Mouse (Mus musculus) limb, embryonic 11.5 days (tissue): ENCODE data around the gene Gm45021. TPM values are rescaled to one million over a fixed set of nuclear protein-coding genes. Genes with fewer than 3 reads are reported as not detected.

Experiments
- ATAC-seq: fragments of 200-750 bp; cut with Nextera tagmentation; 2 replicates; pipeline ENCODE4 v1.8.0; 2017; ENCODE audit warnings: low read depth; ENCODE audit not compliant: insufficient number of reproducible peaks, low FRiP score, low TSS enrichment
- DNase-seq: peaks from one replicate; pipeline ENCODE4 v3.0.0-alpha.2; 2015; ENCODE audit warnings: low spot score
- H3K27ac ChIP-seq: fragments of 300-500 bp; sonication (generic); replicated peaks from 2 replicates; pipeline ENCODE4 v1.5.1; 2014; ENCODE audit warnings: low read depth, mild to moderate bottlenecking, low read length
- H3K27me3 ChIP-seq: fragments of 300-500 bp; sonication (generic); 2 replicates; pipeline ENCODE4 v1.6.1; 2014; ENCODE audit warnings: mild to moderate bottlenecking, low read length, mixed read lengths; ENCODE audit not compliant: control insufficient read depth, insufficient read depth
- H3K36me3 ChIP-seq: fragments of 300-500 bp; sonication (generic); 2 replicates; pipeline ENCODE4 v1.6.1; 2014; ENCODE audit warnings: mild to moderate bottlenecking, low read length, moderate library complexity, mixed read lengths; ENCODE audit not compliant: control insufficient read depth, insufficient read depth
- H3K4me1 ChIP-seq: fragments of 300-500 bp; sonication (generic); 2 replicates; pipeline ENCODE4 v1.6.1; 2014; ENCODE audit warnings: low read length, mixed read lengths; ENCODE audit not compliant: control insufficient read depth, insufficient read depth
- H3K4me2 ChIP-seq: fragments of 300-500 bp; sonication (generic); 2 replicates; pipeline ENCODE4 v1.6.1; 2014; ENCODE audit warnings: low read depth, mild to moderate bottlenecking, moderate library complexity; ENCODE audit not compliant: severe bottlenecking
- H3K4me3 ChIP-seq: fragments of 300-500 bp; sonication (generic); 2 replicates; pipeline ENCODE4 v1.5.1; 2014; ENCODE audit warnings: low read depth, low read length
- H3K9ac ChIP-seq: fragments of 300-500 bp; sonication (generic); 2 replicates; pipeline ENCODE4 v1.6.1; 2014; ENCODE audit warnings: mild to moderate bottlenecking, low read length
- H3K9me3 ChIP-seq: fragments of 300-500 bp; sonication (generic); 2 replicates; pipeline ENCODE4 v1.6.1; 2016; ENCODE audit warnings: low read length; ENCODE audit not compliant: control insufficient read depth
- WGBS: fragments of 180-500 bp; shearing (Covaris S2); extraction: QIAGEN DNeasy Blood & Tissue Kit; methylation state at CpG from one replicate; pipeline ENCODE4 v1.1.7; 2014; 5-methylcytosine and 5-hydroxymethylcytosine counted together
- polyA plus RNA-seq: library from polyadenylated mRNA; unstranded; fragments of >200 nt; fragmentation: Nextera tagmentation; extraction: Ambion mirVana; gene quantifications from 2 replicates; pipeline ENCODE4 v1.2.1, GENCODE M21; 2014

Gm45021 gene
- polyA plus RNA-seq, 1 experiment from 2014 or later: not detected

DNA sequence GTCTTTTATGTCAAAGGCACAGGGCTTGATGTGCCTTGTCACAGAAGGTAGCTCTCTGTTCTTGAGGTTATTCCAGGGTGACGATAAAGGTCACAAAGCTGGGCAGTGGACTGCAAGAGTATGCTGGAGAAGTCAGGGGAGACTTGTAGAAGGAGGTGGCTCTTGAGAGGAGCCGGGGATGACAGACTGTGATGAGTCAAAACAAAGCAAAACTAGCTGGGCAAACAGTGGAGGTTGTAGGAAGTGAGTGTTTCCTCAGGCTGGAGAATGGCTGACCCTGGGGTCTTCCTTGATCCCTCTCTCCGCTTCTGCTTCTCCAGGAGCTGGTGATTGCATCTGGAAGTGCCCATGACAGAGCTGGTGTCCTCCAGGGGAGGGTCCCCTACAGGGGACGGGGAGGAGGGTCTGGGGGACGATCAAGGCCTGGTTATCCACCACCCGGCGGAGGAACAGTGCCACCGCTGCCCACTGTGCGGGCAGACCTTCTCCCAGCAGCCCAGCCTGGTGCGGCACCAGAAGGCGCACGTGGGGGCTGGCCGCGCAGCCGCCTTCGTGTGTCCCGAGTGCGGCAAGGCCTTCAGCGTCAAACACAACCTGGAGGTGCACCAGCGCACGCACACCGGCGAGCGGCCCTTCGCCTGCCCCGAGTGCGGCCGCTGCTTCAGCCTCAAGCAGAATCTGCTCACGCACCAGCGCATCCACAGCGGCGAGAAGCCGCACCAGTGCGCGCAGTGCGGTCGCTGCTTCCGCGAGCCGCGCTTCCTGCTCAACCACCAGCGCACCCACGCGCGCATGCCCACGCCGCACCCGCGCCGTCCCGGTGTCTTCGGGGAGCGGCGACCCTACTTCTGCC, 39.6 kb downstream of the Gm45021 start:
- peak overlapping the region; percentile 85 for H3K4me2 ChIP-seq
- H3K9me3 ChIP-seq: no peaks in the 10 kb centered on the region
- 9% methylated on average over 54 of the region's 54 CpGs for WGBS
- peaks cover 26% of the 10 kb centered on the region for H3K27me3 ChIP-seq
- no peak for DNase-seq
- H3K36me3 ChIP-seq: no peaks in the 10 kb centered on the region
- no peak overlapping the region for H3K27ac ChIP-seq
- peaks cover 5% of the 10 kb centered on the region for H3K4me1 ChIP-seq
- peak overlapping the region; percentile 49; the same call in 1 of the 2 replicates for H3K9ac ChIP-seq
- H3K4me3 ChIP-seq: peak overlapping the region; percentile 35
- ATAC-seq: no peak

DNA sequence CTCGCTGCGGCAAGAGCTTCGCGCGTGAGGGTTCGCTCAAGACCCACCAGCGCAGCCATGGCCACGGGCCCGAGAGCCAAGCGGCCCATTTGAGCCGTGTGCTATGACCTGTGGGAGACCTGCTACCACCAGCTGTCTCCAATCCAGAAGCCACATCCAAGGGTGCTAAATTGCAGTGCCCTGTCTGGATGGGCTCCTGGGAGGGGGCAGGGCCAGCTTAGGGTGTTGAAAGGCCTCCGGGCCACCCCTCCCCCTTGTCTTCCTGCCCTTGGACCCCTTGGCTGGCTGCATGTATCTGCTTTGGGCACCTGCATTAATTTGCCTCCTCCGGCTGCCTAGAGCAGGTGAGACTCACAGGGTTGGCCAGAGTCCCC, 40.2 kb downstream of the Gm45021 start:
- ATAC-seq (no peak; the same call in 1 of the 2 replicates), DNase-seq (peak; percentile 49)
- Histone ChIP-seq H3K27ac (no peak overlapping the region), H3K4me2 (peak overlapping the region; percentile 85), H3K4me1 (peaks cover 5% of the 10 kb centered on the region), H3K9ac (0 out of 2 replicates have a peak overlapping the region, but pooled peaks have one; percentile 49), H3K36me3 (no peaks in the 10 kb centered on the region), H3K9me3 (no peaks in the 10 kb centered on the region), H3K4me3 (peak overlapping the region; percentile 35), H3K27me3 (peaks cover 26% of the 10 kb centered on the region)
- WGBS: 14% methylated on average over 13 of the region's 13 CpGs

DNA sequence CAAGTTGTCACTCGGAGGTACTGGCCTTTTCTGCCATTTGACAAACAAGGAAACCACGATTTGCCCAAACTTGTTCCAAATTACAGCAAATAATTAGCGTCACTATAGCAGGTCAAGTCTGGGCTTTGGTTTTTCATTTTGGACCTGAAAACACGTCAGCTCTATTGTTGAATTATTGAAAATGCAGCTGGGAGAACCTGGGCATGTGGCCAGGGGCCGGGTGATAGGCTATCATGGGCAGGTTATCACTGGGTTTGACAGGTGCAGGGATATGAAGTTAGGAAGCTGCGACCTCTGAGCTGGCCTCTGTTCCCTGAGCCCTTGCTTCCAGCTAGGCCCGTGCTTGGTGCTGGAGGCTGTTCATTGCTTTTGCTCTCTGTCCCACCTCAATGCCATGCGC, 41.4 kb downstream of the Gm45021 start:
- no peak overlapping the region for H3K27ac ChIP-seq
- WGBS: 89% methylated on average over 8 of the region's 8 CpGs
- no peak overlapping the region for H3K4me3 ChIP-seq
- ATAC-seq (no peak), DNase-seq (no peak)
- peaks cover 26% of the 10 kb centered on the region for H3K27me3 ChIP-seq
- peaks cover 5% of the 10 kb centered on the region for H3K4me1 ChIP-seq
- no peak overlapping the region for H3K9ac ChIP-seq
- H3K4me2 ChIP-seq: no peak overlapping the region
- no peaks in the 10 kb centered on the region for H3K9me3 ChIP-seq
- no peaks in the 10 kb centered on the region for H3K36me3 ChIP-seq

DNA sequence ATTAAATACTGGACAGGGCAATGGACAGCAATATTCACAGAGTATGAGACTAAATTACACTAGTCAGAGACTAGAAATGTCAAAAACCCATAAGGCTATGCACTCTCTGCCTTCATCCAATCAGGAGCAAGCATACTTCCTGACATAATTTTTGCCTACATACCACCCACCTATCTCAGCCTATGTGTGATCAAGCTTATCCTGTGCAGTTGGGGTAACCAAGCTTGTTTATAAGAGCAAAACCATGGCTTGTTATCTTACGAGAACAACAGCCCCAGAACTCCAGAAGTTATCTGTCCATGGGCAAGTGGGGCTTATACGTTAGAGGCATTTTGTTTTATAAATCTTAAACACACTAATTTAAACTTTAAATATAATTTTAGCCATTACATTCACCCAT, 45.7 kb downstream of the Gm45021 start:
- Histone ChIP-seq H3K9me3 (no peaks in the 10 kb centered on the region), H3K4me1 (no peaks in the 10 kb centered on the region), H3K4me2 (no peak overlapping the region), H3K36me3 (no peaks in the 10 kb centered on the region), H3K27me3 (peaks cover under 1% of the 10 kb centered on the region; the same call in 1 of the 2 replicates), H3K9ac (no peak overlapping the region), H3K27ac (no peak overlapping the region), H3K4me3 (no peak overlapping the region)
- DNase-seq: no peak
- 80% methylated on average over 2 of the region's 2 CpGs for WGBS
- ATAC-seq: no peak

DNA sequence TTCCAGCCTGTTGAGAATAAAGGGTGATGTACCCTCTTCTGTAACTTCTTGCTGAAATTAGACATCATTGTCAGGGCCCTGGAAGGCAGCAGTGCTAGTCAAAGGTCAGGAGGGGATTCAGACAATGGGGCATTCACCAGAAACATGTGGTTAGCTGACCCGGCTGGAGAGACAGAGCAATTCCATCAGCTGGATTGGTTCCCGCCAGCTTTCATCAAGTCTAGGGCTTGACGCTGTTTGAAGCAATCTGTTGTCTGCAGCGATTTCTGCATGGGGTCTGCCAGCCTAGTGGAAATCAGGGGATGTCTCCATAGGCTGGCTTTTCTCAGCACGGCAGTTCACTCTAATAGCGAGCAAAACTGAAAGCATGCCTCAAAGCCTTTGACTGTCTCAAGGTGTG, 47.1 kb downstream of the Gm45021 start:
- 61% methylated on average over 6 of the region's 6 CpGs for WGBS
- Histone ChIP-seq H3K36me3 (no peaks in the 10 kb centered on the region), H3K27ac (no peak overlapping the region), H3K4me1 (no peaks in the 10 kb centered on the region), H3K4me2 (no peak overlapping the region), H3K9ac (no peak overlapping the region), H3K9me3 (no peaks in the 10 kb centered on the region), H3K27me3 (no peaks in the 10 kb centered on the region), H3K4me3 (no peak overlapping the region)
- no peak for DNase-seq
- no peak for ATAC-seq

DNA sequence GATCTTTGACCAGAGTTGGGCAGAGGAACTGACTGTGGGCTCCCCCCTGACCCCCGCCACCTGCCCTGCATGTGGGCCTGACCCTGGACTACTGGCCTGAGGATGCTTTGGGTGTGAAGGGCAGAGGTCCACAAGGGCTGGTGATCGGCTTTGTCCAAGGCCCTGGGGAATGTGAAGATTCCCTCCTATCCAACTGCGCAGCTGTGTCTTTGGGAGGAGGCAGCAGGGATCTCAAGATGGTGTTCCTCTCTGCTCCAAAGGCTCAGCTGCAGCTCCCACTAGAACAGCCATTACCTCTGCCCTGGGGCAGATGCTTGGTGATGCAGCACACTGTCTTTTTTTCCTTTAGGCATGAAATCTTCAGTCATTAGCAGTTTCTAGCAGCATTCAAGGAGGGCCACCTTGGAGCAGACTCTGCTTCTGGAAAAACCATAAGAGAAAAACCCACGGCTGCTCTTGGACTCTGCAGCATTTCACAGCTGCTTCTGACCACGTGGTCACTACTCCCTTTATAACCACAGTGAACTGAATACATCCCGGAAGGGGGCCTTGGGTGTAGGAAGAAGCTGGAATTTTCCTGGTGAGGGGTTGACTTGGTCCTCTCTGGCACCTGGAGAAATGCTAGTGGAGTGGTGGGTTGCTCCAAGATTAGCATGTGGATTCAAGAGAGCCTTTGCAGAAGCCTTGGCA, 48.5 kb downstream of the Gm45021 start:
- Histone ChIP-seq H3K27ac (no peak overlapping the region), H3K4me1 (no peaks in the 10 kb centered on the region), H3K27me3 (no peaks in the 10 kb centered on the region), H3K9me3 (no peaks in the 10 kb centered on the region), H3K9ac (no peak overlapping the region), H3K4me3 (no peak overlapping the region), H3K36me3 (no peaks in the 10 kb centered on the region), H3K4me2 (no peak overlapping the region)
- ATAC-seq (no peak), DNase-seq (no peak)
- 68% methylated on average over 6 of the region's 6 CpGs for WGBS

DNA sequence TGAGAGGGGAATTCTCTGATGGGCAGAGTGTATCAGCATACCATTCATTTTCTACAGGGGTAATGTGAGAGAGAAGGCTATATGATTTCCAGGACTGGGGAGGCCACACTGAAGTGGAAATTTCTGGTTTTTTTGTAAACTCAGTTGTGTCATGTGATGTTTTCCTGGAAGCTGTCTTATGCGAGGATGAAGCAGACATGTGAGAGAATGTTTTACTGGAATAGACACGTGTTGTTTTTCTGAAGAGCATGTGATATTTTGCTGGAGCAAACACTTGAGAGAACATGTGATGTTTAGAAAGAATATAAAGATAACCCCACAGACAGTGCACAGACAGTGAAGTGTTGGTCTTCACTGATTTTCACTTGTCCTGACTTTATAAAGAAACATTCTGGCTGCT, 49.1 kb downstream of the Gm45021 start:
- DNase-seq (no peak), ATAC-seq (no peak)
- H3K27ac ChIP-seq: no peak overlapping the region
- H3K4me3 ChIP-seq: no peak overlapping the region
- WGBS: 81% methylated on average over 2 of the region's 2 CpGs
- no peaks in the 10 kb centered on the region for H3K36me3 ChIP-seq
- no peaks in the 10 kb centered on the region for H3K27me3 ChIP-seq
- no peaks in the 10 kb centered on the region for H3K4me1 ChIP-seq
- H3K4me2 ChIP-seq: no peak overlapping the region
- H3K9me3 ChIP-seq: no peaks in the 10 kb centered on the region
- H3K9ac ChIP-seq: no peak overlapping the region

DNA sequence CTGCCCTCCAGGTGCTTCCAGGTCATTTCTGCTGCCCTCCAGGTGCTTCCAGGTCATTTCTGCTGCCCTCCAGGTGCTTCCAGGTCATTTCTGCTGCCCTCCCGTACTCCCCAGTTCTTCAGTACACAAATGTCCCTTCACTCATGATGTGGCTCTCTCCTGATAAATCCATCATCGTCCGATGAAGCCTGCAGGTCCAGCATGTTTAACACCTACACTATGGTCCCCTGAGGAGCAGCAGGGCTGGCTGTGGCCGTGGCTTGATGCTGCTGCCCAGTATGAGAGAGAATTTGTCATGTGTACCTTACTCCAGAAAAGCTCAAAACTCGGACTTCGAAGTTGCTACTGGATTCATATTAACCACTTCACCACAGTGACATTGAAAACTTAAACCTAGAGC, 52.0 kb downstream of the Gm45021 start:
- Histone ChIP-seq H3K9me3 (no peaks in the 10 kb centered on the region), H3K36me3 (no peaks in the 10 kb centered on the region), H3K27me3 (no peaks in the 10 kb centered on the region), H3K4me3 (no peak overlapping the region), H3K4me1 (no peaks in the 10 kb centered on the region), H3K4me2 (no peak overlapping the region), H3K9ac (no peak overlapping the region), H3K27ac (no peak overlapping the region)
- ATAC-seq (no peak), DNase-seq (no peak)
- WGBS: 63% methylated on average over 6 of the region's 6 CpGs
